Mouse (Mus musculus) bone marrow, adult 2 months (tissue): ENCODE measurements around the gene Fancm.

Experiments used
- CTCF ChIP-seq: fragments of 200-500 bp; IDR thresholded peaks from 2 replicates; pipeline ENCODE4 v1.5.1; 2011; ENCODE audit warnings: low read length, control low read depth; ENCODE audit not compliant: control insufficient read depth, insufficient read depth
- POLR2A ChIP-seq: fragments of 200-500 bp; IDR thresholded peaks from 2 replicates; pipeline ENCODE4 v1.6.1; 2011; ENCODE audit warnings: low read depth, mild to moderate bottlenecking, control low read depth, low read length, borderline replicate concordance; ENCODE audit not compliant: control insufficient read depth

- TF ChIP-seq CTCF (no peak), POLR2A (no peak)
Measured at GRCm38 (mm10) chr12:65075733-65076310, 419 bp downstream of the Fancm start.
